Mouse (Mus musculus) cortical plate, adult 2 months (tissue): ENCODE data around the gene Kars. TPM values are rescaled to one million over a fixed set of nuclear protein-coding genes. Genes with fewer than 3 reads are reported as not detected.

Experiments used
- H3K27ac ChIP-seq: fragments of 200-500 bp; 2 replicates; pipeline ENCODE4 v1.5.1; 2012; ENCODE audit warnings: low read length, control low read depth, inconsistent platforms; ENCODE audit not compliant: insufficient read depth
- H3K4me1 ChIP-seq: fragments of 200-500 bp; 2 replicates; pipeline ENCODE4 v1.6.1; 2011; ENCODE audit warnings: low read length; ENCODE audit not compliant: control insufficient read depth, insufficient read depth
- H3K4me3 ChIP-seq: fragments of 200-500 bp; 2 replicates; pipeline ENCODE4 v1.5.1; 2011; ENCODE audit warnings: mild to moderate bottlenecking, low read length, control low read depth; ENCODE audit not compliant: insufficient read depth
- CTCF ChIP-seq: fragments of 200-500 bp; IDR thresholded peaks from 2 replicates; pipeline ENCODE4 v1.5.1; 2011; ENCODE audit warnings: mild to moderate bottlenecking, control low read depth, low read length; ENCODE audit not compliant: insufficient read depth; ENCODE audit errors: extremely low read depth
- POLR2A ChIP-seq: fragments of 200-500 bp; IDR thresholded peaks from 2 replicates; pipeline ENCODE4 v1.6.1; 2011; ENCODE audit warnings: mild to moderate bottlenecking, low read length, control low read depth; ENCODE audit not compliant: insufficient read depth; ENCODE audit errors: extremely low read depth
- polyA plus RNA-seq: library from polyadenylated mRNA; depleted of rRNA; stranded (reverse); fragments of >200 nt; gene quantifications from 2 replicates; pipeline ENCODE4 v1.2.3, GENCODE M21; 2012; rRNA removed

Kars gene
- polyA plus RNA-seq, 1 experiment: 66.6 TPM

DNA sequence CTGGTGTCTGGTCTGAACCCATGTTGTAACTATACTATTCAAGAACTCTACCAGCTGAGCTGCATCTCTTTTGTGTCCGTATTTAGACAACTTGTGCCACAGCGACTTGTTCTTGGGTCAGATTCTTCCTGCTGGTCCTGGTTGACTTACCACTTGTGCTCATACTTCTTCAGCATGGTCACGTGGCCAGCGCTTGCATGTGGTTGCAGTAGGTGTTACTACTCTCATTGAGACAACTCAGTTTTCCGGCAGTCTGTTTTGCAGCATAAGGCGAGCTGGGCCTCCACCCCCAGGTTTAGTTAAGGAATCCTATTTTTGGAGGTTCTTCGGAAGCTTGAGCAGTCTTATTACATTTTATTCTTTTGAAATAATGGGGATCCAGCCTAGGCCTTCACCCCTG is 59.8 kb downstream of the Kars start:
- no peak for TF ChIP-seq CTCF
- TF ChIP-seq POLR2A: no peak
- no peak overlapping the region for H3K4me3 ChIP-seq
- no peak overlapping the region for H3K27ac ChIP-seq
- no peaks in the 10 kb centered on the region; the same call in 1 of the 2 replicates for H3K4me1 ChIP-seq

DNA sequence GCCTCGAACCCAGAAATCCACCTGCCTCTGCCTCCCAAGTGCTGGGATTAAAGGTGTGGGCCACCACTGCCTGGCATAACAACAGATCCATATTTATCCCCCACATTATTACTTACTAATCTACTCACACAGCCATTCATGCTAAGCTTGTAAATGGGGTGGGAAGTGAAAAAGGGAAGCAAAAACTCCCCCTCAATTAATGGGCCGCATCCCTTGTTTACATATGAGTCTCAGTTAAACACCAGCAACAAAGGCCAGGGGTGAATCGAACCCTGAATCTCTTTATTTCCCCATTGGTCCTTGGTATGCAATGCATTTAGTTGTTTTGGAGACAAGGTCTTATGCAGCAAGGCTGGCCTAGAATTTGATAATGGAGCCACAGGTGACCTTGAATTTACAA is 60.3 kb downstream of the Kars start:
- Histone ChIP-seq H3K4me3 (no peak overlapping the region), H3K4me1 (no peaks in the 10 kb centered on the region; the same call in 1 of the 2 replicates), H3K27ac (no peak overlapping the region)
- TF ChIP-seq CTCF (no peak), POLR2A (no peak)

DNA sequence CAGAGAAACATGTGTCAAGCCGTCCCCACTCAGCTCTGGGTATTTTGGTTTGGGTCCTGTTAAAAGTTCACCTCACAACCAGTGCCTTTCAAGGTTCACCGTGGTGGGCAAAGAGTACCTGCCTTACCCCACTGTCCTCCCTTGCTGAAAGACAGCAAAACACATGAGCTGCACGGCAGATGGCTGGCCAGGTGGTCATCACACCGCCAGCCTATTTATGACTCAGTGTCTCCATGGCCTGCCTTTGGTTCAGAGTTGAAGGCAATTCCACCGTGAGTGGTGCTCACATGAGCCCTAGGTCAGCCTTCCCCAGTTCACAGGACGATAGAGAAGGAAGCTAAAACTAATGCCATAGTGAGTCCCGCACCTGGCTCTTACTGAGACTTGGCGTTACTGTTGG is 63.2 kb downstream of the Kars start:
- no peak for TF ChIP-seq CTCF
- TF ChIP-seq POLR2A: no peak
- Histone ChIP-seq H3K27ac (no peak overlapping the region), H3K4me1 (no peaks in the 10 kb centered on the region; the same call in 1 of the 2 replicates), H3K4me3 (no peak overlapping the region)

DNA sequence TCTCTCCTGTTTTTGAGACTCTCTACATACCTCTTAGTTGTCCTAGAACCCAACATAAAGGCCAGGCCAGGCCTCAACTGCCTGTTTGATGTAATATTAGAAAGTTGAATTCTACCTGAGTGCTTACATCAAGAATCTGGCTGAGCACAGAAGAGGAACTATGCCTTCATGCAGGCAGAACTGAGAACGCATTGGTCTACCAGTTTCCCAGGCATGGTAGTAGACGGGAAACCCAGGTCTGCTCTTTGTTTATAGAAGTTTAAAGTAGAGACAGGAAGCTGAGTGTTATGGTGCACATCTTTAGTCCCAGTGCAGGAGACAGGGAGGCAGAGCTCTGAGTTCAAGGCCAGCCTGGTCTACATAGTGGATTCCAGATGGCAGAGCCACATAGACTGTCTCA is 64.0 kb downstream of the Kars start:
- Histone ChIP-seq H3K4me3 (no peak overlapping the region), H3K4me1 (peaks cover 1% of the 10 kb centered on the region; the same call in 1 of the 2 replicates), H3K27ac (no peak overlapping the region)
- TF ChIP-seq CTCF (no peak), POLR2A (no peak)

DNA sequence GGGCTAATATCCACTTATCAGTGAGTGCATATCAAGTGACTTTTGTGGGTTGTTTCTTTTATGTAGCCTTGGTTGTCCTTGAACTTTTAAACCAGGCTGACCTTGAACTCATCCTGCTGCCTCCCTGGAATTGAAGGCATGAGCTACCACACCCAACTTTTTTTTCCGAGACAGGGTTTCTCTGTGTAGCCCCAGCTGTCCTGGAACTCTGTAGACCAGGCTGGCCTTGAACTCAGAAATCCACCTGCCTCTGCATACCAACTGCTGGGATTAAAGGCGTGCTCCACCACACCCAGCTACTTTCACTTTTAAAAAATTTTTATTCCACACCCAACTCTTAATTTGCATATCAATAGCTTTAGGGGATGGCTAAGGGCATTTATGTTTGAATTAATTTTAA is 67.6 kb downstream of the Kars start:
- TF ChIP-seq POLR2A (no peak), CTCF (no peak)
- Histone ChIP-seq H3K4me3 (no peak overlapping the region), H3K27ac (no peak overlapping the region), H3K4me1 (peaks cover 1% of the 10 kb centered on the region; the same call in 1 of the 2 replicates)

Other genes starting within 250 kb of the Kars start
- gene Cfdp1, start 157.0 kb downstream of the Kars start, polyA plus RNA-seq: 78.9 and 87.7 TPM in 2 replicates
- gene Tmem170, start 134.6 kb downstream of the Kars start, polyA plus RNA-seq: 3.3 and 3.4 TPM in 2 replicates
- 1.2 and 1.4 TPM in 2 replicates for gene Chst5, start 100.9 kb downstream of the Kars start, polyA plus RNA-seq
- gene Tmem231, start 77.4 kb downstream of the Kars start, polyA plus RNA-seq: 10.6 and 11.8 TPM in 2 replicates
- gene Gabarapl2, start 70.6 kb downstream of the Kars start, polyA plus RNA-seq: 208 and 226 TPM in 2 replicates
- gene Adat1, start 19.0 kb downstream of the Kars start, polyA plus RNA-seq: 8.1 and 8.3 TPM in 2 replicates
- gene Terf2ip, start 75 bp upstream of the Kars start, polyA plus RNA-seq: 28.4 and 28.7 TPM in 2 replicates
- 0.06 TPM in 1 of 2 replicates, not detected in the other for gene Gm6793, start 3.7 kb upstream of the Kars start, polyA plus RNA-seq